Mouse (Mus musculus) bone marrow macrophage, adult 2 months (primary cell): ENCODE measurements around the gene Ccdc154. TPM values are rescaled to one million over a fixed set of nuclear protein-coding genes. Genes with fewer than 3 reads are reported as not detected.

ENCODE experiments used
- H3K27ac ChIP-seq: 2 replicates; pipeline ENCODE4 v1.5.1; 2012; ENCODE audit warnings: low read depth, low read length; ENCODE audit not compliant: insufficient read depth
- H3K4me1 ChIP-seq: 2 replicates; pipeline ENCODE4 v1.6.1; 2012; ENCODE audit warnings: low read length; ENCODE audit not compliant: control insufficient read depth, insufficient read depth
- H3K4me3 ChIP-seq: 2 replicates; pipeline ENCODE4 v1.5.1; 2012; ENCODE audit warnings: mild to moderate bottlenecking, low read length, moderate library complexity; ENCODE audit not compliant: insufficient read depth
- CTCF ChIP-seq: IDR thresholded peaks from 2 replicates; pipeline ENCODE4 v1.5.1; 2012; ENCODE audit warnings: low read depth, mild to moderate bottlenecking, low read length, moderate library complexity
- POLR2A ChIP-seq: IDR thresholded peaks from 2 replicates; pipeline ENCODE4 v1.6.1; 2012; ENCODE audit warnings: mild to moderate bottlenecking, low read depth, low read length, borderline replicate concordance
- polyA plus RNA-seq: library from polyadenylated mRNA; stranded (reverse); fragments of >200 nt; gene quantifications from 2 replicates; pipeline ENCODE4 v1.2.4, GENCODE M21; 2012; ENCODE audit not compliant: missing spikeins, insufficient read depth, insufficient read length

Gene Ccdc154
- polyA plus RNA-seq, 1 experiment: not detected

DNA sequence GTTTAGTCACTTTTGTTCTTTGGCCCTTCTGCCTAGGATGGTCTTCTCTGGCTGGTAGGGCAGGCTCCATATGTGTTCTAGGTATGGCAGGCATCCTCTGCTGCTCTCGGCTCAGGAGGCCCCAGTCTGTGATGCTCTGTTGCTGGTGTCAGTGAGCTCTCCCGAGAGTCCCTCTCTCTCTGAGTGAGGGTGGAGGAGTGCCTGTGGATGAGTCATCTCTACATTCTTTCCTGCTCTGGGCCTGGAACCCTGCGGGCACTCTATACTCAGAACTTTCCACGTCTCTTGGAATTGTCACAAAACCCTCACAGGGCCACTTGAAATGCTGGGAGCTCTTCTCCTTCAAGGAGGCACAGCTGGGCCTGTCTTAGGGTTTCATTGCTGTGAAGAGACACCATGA is 49.4 kb downstream of the Ccdc154 start:
- Histone ChIP-seq H3K4me3 (no peak overlapping the region), H3K4me1 (no peaks in the 10 kb centered on the region), H3K27ac (no peak overlapping the region)
- no peak for TF ChIP-seq POLR2A

- TF ChIP-seq CTCF (no peak), POLR2A (no peak)
- H3K27ac ChIP-seq: no peak overlapping the region
- no peak overlapping the region for H3K4me3 ChIP-seq
- no peaks in the 10 kb centered on the region for H3K4me1 ChIP-seq
These were observed 53.2 kb downstream of the Ccdc154 start for GRCm38 (mm10) chr17:25215431-25215830.

DNA sequence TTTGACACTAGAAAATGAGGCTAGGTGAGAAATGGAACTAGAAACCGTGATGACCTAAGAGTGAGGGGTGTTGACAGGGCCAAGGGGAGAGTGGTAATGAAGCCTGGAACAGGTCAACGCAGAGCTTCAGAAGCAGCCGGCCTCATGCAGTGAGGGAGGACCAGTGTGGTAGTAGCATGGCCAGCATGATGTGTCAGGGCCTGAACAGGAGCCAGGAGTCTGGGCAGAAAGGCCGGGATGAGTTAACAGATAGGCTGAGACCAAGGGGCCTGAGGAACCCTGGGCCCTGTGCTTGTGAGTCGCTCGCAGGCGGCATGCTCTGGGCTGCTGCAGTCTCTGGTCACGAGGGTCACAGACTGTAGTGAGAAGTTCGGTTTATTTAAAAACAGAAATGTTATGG is 56.7 kb downstream of the Ccdc154 start:
- Histone ChIP-seq H3K27ac (no peak overlapping the region), H3K4me1 (peaks cover 14% of the 10 kb centered on the region), H3K4me3 (no peak overlapping the region)
- TF ChIP-seq CTCF (no peak), POLR2A (no peak)

DNA sequence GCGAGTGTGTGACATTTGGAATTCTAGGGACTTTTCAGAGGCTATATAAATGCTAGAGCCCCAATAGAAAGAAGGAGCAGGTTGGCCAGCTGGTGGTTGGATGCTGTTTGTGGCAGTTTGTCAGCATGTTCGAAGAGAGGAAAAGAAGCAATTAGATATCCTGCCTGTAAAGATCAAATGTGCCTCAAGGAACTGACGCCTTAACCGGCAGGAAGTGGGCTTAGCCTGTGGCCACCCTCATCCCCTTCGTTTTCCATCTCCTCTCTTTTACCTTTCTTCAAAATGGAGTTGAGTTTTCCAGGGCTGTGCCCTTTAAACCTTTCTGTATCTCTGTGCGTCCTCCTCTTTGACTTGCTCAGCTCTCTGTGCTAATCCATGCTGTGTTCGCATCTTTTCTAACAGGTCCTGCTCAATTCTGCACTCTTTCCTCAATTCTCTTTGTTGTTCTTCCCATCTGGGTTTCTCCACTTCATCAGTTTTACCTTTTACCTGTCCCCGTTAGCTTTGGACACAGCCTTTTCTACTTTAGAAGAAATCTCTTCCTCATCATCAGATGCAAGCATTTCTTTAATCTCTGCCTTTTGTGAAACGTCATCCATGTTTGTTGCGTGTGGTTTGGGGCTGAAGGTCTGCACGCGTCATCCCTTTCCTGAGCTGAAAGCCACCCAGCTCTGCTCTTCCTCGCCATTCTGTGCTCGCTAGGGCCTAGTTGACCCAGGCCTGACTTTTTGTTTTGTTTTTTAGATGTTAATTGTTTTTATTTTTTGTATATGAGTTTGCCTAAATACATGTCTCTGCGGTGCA is 57.4 kb downstream of the Ccdc154 start:
- peaks cover 20% of the 10 kb centered on the region for H3K4me1 ChIP-seq
- no peak overlapping the region for H3K4me3 ChIP-seq
- TF ChIP-seq CTCF (no peak), POLR2A (no peak)
- H3K27ac ChIP-seq: no peak overlapping the region

DNA sequence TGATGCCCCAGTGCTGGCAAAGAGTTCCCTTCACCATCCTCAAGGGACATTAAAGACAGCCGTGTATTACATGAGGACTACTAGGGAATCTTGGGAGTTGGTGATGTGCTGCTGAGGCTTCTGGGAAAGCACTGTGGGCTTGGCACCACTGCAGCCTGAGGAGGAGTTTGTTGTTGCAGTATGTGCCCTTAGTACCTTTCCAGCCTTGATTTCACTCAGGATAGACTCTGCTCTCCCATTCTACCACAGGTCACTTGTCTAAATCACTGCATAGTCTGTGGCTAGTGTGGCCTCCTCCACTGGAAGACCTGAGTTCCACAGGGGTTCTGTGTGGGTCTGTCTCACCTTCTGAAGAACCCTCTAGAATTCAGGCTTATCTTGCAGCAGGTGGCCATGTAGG is 58.5 kb downstream of the Ccdc154 start:
- H3K4me1 ChIP-seq: peaks cover 20% of the 10 kb centered on the region
- no peak overlapping the region for H3K4me3 ChIP-seq
- no peak for TF ChIP-seq POLR2A
- no peak for TF ChIP-seq CTCF
- no peak overlapping the region for H3K27ac ChIP-seq

Other genes with a start within 250 kb of the Ccdc154 start
- 56.7 and 64.0 TPM in 2 replicates for gene Mapk8ip3, start 225.5 kb upstream of the Ccdc154 start, polyA plus RNA-seq
- 35.7 and 42.4 TPM in 2 replicates for gene Jpt2, start 201.8 kb upstream of the Ccdc154 start, polyA plus RNA-seq
- gene Cramp1l, start 146.7 kb upstream of the Ccdc154 start, polyA plus RNA-seq: 16.0 and 17.3 TPM in 2 replicates
- gene Ift140, start 146.4 kb upstream of the Ccdc154 start, polyA plus RNA-seq: 16.8 and 20.4 TPM in 2 replicates
- gene Tmem204, start 78.9 kb upstream of the Ccdc154 start, polyA plus RNA-seq: 0.80 TPM in 1 of 2 replicates, not detected in the other
- 8.3 and 9.5 TPM in 2 replicates for gene Telo2, start 46.5 kb upstream of the Ccdc154 start, polyA plus RNA-seq
- not detected in 2 replicates for gene Ptx4, start 41.7 kb upstream of the Ccdc154 start, polyA plus RNA-seq
- 86.1 and 89.4 TPM in 2 replicates for gene Clcn7, start 29.1 kb upstream of the Ccdc154 start, polyA plus RNA-seq
- not detected in 2 replicates for gene Gm38655, start 13.0 kb downstream of the Ccdc154 start, polyA plus RNA-seq
- 9.0 and 10.8 TPM in 2 replicates for gene BC003965, start 22.1 kb downstream of the Ccdc154 start, polyA plus RNA-seq
- gene Unkl, start 25.9 kb downstream of the Ccdc154 start, polyA plus RNA-seq: 10.2 and 12.6 TPM in 2 replicates
- 40.5 and 40.8 TPM in 2 replicates for gene Gnptg, start 77.7 kb downstream of the Ccdc154 start, polyA plus RNA-seq
- gene Tsr3, start 77.7 kb downstream of the Ccdc154 start, polyA plus RNA-seq: 19.6 and 19.7 TPM in 2 replicates
- gene Baiap3, start 93.9 kb downstream of the Ccdc154 start, polyA plus RNA-seq: not detected in 2 replicates
- 221 and 242 TPM in 2 replicates for gene Ube2i, start 112.2 kb downstream of the Ccdc154 start, polyA plus RNA-seq
- gene Prss34, start 135.9 kb downstream of the Ccdc154 start, polyA plus RNA-seq: 1.2 TPM in 1 of 2 replicates, not detected in the other
- gene Prss28, start 146.2 kb downstream of the Ccdc154 start, polyA plus RNA-seq: not detected in 2 replicates
- gene Prss29, start 156.2 kb downstream of the Ccdc154 start, polyA plus RNA-seq: not detected in 2 replicates
- gene Tpsab1, start 183.1 kb downstream of the Ccdc154 start, polyA plus RNA-seq: not detected in 2 replicates
- gene Tpsb2, start 203.8 kb downstream of the Ccdc154 start, polyA plus RNA-seq: not detected in 2 replicates
- gene Tpsg1, start 206.8 kb downstream of the Ccdc154 start, polyA plus RNA-seq: not detected in 2 replicates